Mouse (Mus musculus): Measurements from ENCODE around the gene Rps6ka1. TPM values are rescaled to one million over a fixed set of nuclear protein-coding genes. Genes with fewer than 3 reads are reported as not detected.

The Rps6ka1 gene
- polyA plus RNA-seq, 1 experiment from 2014 or later = 37.4 TPM

GRCm38 (mm10) chr4:133813992-133814803, 73.4 kb downstream of the Rps6ka1 start:
- Histone ChIP-seq H3K4me3 (peak overlapping the region; percentile 65), H3K27ac (peak overlapping the region; percentile 100), H3K9me3 (replicated peaks) (no peaks in the 10 kb centered on the region), H3K4me2 (replicated peaks) (peak overlapping the region; percentile 61), H3K36me3 (no peaks in the 10 kb centered on the region), H3K4me1 (peaks cover 18% of the 10 kb centered on the region), H3K27me3 (no peaks in the 10 kb centered on the region), H3K9ac (peak overlapping the region; percentile 87)
- ATAC-seq (ENCODE audit: low FRiP score) = peak; percentile 73
- under 1% methylated on average over 68 of the region's 80 CpGs for WGBS

GRCm38 (mm10) chr4:133813174-133813991, 74.2 kb downstream of the Rps6ka1 start:
- ATAC-seq (ENCODE audit: low FRiP score) = peak; percentile 92
- Histone ChIP-seq H3K4me1 (peaks cover 18% of the 10 kb centered on the region), H3K4me2 (replicated peaks) (peak overlapping the region; percentile 61), H3K9ac (peak overlapping the region; percentile 87), H3K4me3 (peak overlapping the region; percentile 65), H3K9me3 (replicated peaks) (no peaks in the 10 kb centered on the region), H3K27me3 (no peaks in the 10 kb centered on the region), H3K36me3 (no peaks in the 10 kb centered on the region), H3K27ac (peak overlapping the region; percentile 100)
- WGBS = under 1% methylated on average over 58 of the region's 101 CpGs

GRCm38 (mm10) chr4:133804401-133805263, 83.0 kb downstream of the Rps6ka1 start:
- WGBS = 79% methylated on average over 15 of the region's 15 CpGs
- ATAC-seq (ENCODE audit: low FRiP score) = no peak
- H3K9me3 ChIP-seq (replicated peaks) = no peaks in the 10 kb centered on the region
- no peak overlapping the region for H3K4me3 ChIP-seq
- no peak overlapping the region for H3K9ac ChIP-seq
- H3K27ac ChIP-seq = no peak overlapping the region
- no peak overlapping the region for H3K4me2 ChIP-seq (replicated peaks)
- H3K36me3 ChIP-seq = no peaks in the 10 kb centered on the region
- no peaks in the 10 kb centered on the region for H3K27me3 ChIP-seq
- H3K4me1 ChIP-seq = no peaks in the 10 kb centered on the region

- H3K4me2 ChIP-seq (replicated peaks) = no peak overlapping the region
- no peak overlapping the region for H3K9ac ChIP-seq
- H3K9me3 ChIP-seq (replicated peaks) = no peaks in the 10 kb centered on the region
- WGBS = 35% methylated on average over 6 of the region's 6 CpGs
- no peak overlapping the region for H3K4me3 ChIP-seq
- H3K27ac ChIP-seq = no peak overlapping the region
- ATAC-seq (ENCODE audit: low FRiP score) = no peak
- H3K36me3 ChIP-seq = no peaks in the 10 kb centered on the region
- no peaks in the 10 kb centered on the region for H3K4me1 ChIP-seq
- H3K27me3 ChIP-seq = no peaks in the 10 kb centered on the region
These were observed 87.0 kb downstream of the Rps6ka1 start for GRCm38 (mm10) chr4:133800589-133800988.

Other genes starting within 250 kb of the Rps6ka1 start
- 4.1 and 6.4 TPM in 2 replicates for gene Zdhhc18, start 237.6 kb downstream of the Rps6ka1 start, polyA plus RNA-seq (2016; fragmentation: Nextera tagmentation; extraction: Ambion mirVana)
- 16.6 and 18.6 TPM in 2 replicates for gene Pigv, start 215.2 kb downstream of the Rps6ka1 start, polyA plus RNA-seq (2016; fragmentation: Nextera tagmentation; extraction: Ambion mirVana)
- gene Arid1a, start 131.0 kb downstream of the Rps6ka1 start, polyA plus RNA-seq (2016; fragmentation: Nextera tagmentation; extraction: Ambion mirVana) = 41.9 and 44.3 TPM in 2 replicates
- 2,290 and 2,342 TPM in 2 replicates for gene Hmgn2, start 80.9 kb upstream of the Rps6ka1 start, polyA plus RNA-seq (2016; fragmentation: Nextera tagmentation; extraction: Ambion mirVana)
- gene Dhdds, start 113.1 kb upstream of the Rps6ka1 start, polyA plus RNA-seq (2016; fragmentation: Nextera tagmentation; extraction: Ambion mirVana) = 43.1 and 44.1 TPM in 2 replicates
- gene Lin28a, start 131.0 kb upstream of the Rps6ka1 start, polyA plus RNA-seq (2016; fragmentation: Nextera tagmentation; extraction: Ambion mirVana) = 1.4 TPM in 2 replicates
- not detected in 2 replicates for gene Zfp683, start 166.0 kb upstream of the Rps6ka1 start, polyA plus RNA-seq (2016; fragmentation: Nextera tagmentation; extraction: Ambion mirVana)
- gene Crybg2, start 173.0 kb upstream of the Rps6ka1 start, polyA plus RNA-seq (2016; fragmentation: Nextera tagmentation; extraction: Ambion mirVana) = 2.3 and 2.5 TPM in 2 replicates
- 4.8 and 5.0 TPM in 2 replicates for gene Cd52, start 207.3 kb upstream of the Rps6ka1 start, polyA plus RNA-seq (2016; fragmentation: Nextera tagmentation; extraction: Ambion mirVana)
- gene Ubxn11, start 214.8 kb upstream of the Rps6ka1 start, polyA plus RNA-seq (2016; fragmentation: Nextera tagmentation; extraction: Ambion mirVana) = 11.6 and 13.4 TPM in 2 replicates
- gene Sh3bgrl3, start 241.0 kb upstream of the Rps6ka1 start, polyA plus RNA-seq (2016; fragmentation: Nextera tagmentation; extraction: Ambion mirVana) = 333 and 369 TPM in 2 replicates

Measured in hindbrain, embryonic 12.5 days (tissue).